Mouse (Mus musculus) thymus, adult 2 months (tissue): ENCODE data around the gene Hes5. TPM values are rescaled to one million over a fixed set of nuclear protein-coding genes. Genes with fewer than 3 reads are reported as not detected.

Experiments
- DNase-seq: peaks from one replicate; pipeline ENCODE4 v3.0.0; 2021
- H3K27ac ChIP-seq: fragments of 200-500 bp; 2 replicates; pipeline ENCODE4 v1.5.1; 2012; ENCODE audit warnings: low read length, control low read depth; ENCODE audit not compliant: control insufficient read depth, insufficient read depth
- H3K27me3 ChIP-seq: fragments of 200-500 bp; 2 replicates; pipeline ENCODE4 v1.6.1; 2012; ENCODE audit warnings: mild to moderate bottlenecking, low read length, moderate library complexity, mixed read lengths; ENCODE audit not compliant: control insufficient read depth, insufficient read depth
- H3K36me3 ChIP-seq: fragments of 200-500 bp; 2 replicates; pipeline ENCODE4 v1.6.1; 2012; ENCODE audit warnings: mild to moderate bottlenecking, low read length, moderate library complexity; ENCODE audit not compliant: control insufficient read depth, insufficient read depth
- H3K4me1 ChIP-seq: fragments of 200-500 bp; replicated peaks from 2 replicates; pipeline ENCODE4 v1.6.1; 2012; ENCODE audit warnings: low read length; ENCODE audit not compliant: control insufficient read depth, insufficient read depth
- H3K4me3 ChIP-seq: fragments of 200-500 bp; 2 replicates; pipeline ENCODE4 v1.5.1; 2012; ENCODE audit warnings: mild to moderate bottlenecking, low read length, control low read depth, moderate library complexity; ENCODE audit not compliant: control insufficient read depth, insufficient read depth
- CTCF ChIP-seq: fragments of 200-500 bp; IDR thresholded peaks from 2 replicates; pipeline ENCODE4 v1.5.1; 2012; ENCODE audit warnings: mild to moderate bottlenecking, control low read depth, low read length, moderate library complexity, borderline replicate concordance; ENCODE audit not compliant: control insufficient read depth, poor library complexity, insufficient read depth; ENCODE audit errors: extremely low read depth
- POLR2A ChIP-seq: fragments of 200-500 bp; IDR thresholded peaks from 2 replicates; pipeline ENCODE4 v1.6.1; 2012; ENCODE audit warnings: mild to moderate bottlenecking, low read length, control low read depth, moderate library complexity; ENCODE audit not compliant: control insufficient read depth, poor library complexity, insufficient read depth; ENCODE audit errors: extremely low read depth
- WGBS: fragments of 180-500 bp; shearing (Covaris S2); methylation state at CpG from one replicate; pipeline ENCODE4 v1.1.7; 2018; 5-methylcytosine and 5-hydroxymethylcytosine counted together
- polyA plus RNA-seq: library from polyadenylated mRNA; depleted of rRNA; stranded (reverse); fragments of >200 nt; gene quantifications from 2 replicates; pipeline ENCODE4 v1.2.3, GENCODE M21; 2012

Hes5 gene
- polyA plus RNA-seq, 1 experiment: 5.6 TPM

DNA sequence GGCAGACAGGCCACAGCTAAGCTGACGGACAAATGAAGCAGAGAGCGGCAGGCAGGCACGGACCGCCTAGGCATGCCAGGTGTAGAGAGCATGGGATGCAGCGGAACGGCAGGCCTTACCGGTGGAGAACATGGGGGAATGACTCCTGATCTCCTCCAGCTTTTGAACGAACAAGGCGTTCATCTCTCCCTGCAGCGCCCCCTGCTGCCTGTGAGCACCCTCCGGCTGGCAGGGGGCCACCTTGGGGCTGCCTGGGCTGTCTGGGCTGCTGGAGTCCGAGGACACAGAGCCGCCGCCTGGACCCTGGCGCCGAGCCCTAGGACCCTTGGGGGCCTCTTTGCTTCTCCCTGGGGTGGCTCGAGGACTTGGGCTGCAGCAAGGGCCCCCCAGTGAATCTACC, 25.4 kb downstream of the Hes5 start:
- no peaks in the 10 kb centered on the region for H3K27me3 ChIP-seq
- H3K36me3 ChIP-seq: peaks cover under 1% of the 10 kb centered on the region; the same call in 1 of the 2 replicates
- TF ChIP-seq POLR2A: no peak
- peak; percentile 83 for TF ChIP-seq CTCF
- WGBS: 33% methylated on average over 17 of the region's 17 CpGs
- no peak overlapping the region for H3K4me3 ChIP-seq
- H3K27ac ChIP-seq: no peak overlapping the region
- H3K4me1 ChIP-seq: no peaks in the 10 kb centered on the region; the same call in 1 of the 2 replicates
- DNase-seq: peak; percentile 75

DNA sequence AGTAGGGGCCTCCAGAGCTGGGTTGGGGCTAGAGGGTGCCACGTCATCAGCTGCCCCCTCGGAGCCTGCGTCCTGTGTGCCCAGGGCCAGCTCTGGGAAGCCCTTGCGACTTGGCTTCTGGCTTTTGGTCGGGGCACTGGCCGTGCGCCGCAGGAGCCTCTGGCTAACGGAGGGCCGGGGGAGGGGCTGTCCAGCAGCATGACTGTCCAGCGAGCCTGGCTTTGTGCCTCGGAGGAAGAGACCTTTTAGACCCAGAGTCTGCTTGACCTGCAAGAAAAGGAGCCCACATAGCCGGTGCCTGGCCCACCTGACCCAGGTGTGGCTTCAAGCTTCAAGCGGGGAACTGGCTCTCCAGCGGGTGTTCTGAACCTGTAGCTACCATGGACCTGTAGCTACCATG, 26.0 kb downstream of the Hes5 start:
- no peak overlapping the region for H3K27ac ChIP-seq
- DNase-seq: no peak
- no peaks in the 10 kb centered on the region; the same call in 1 of the 2 replicates for H3K4me1 ChIP-seq
- no peaks in the 10 kb centered on the region for H3K27me3 ChIP-seq
- WGBS: 93% methylated on average over 15 of the region's 15 CpGs
- TF ChIP-seq POLR2A (no peak), CTCF (no peak)
- no peaks in the 10 kb centered on the region for H3K36me3 ChIP-seq
- H3K4me3 ChIP-seq: no peak overlapping the region

DNA sequence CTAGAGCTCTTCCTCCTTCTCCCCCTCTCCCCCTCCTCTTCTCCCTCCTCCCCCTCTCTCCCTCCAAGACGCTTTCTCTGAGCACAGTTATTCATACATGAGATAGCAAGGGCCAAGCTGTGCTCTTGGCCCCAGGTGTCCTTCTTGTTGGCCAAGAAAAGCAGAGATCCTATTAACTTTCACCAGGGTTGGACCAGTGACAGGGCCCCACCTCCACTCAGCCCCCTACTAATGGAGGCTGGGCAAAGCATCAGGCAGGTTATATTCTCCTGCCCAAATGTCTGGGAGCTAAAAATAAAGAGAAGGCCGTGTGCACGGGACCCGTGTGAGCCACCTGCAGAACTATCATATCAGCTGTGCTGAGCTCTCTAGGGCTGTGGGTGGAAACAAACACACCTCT, 34.2 kb downstream of the Hes5 start:
- WGBS: 75% methylated on average over 4 of the region's 4 CpGs
- no peak for DNase-seq
- TF ChIP-seq POLR2A (no peak), CTCF (no peak)
- H3K27ac ChIP-seq: no peak overlapping the region
- H3K27me3 ChIP-seq: no peaks in the 10 kb centered on the region
- H3K4me3 ChIP-seq: no peak overlapping the region
- 0 out of 2 replicates have a peak, but pooled peaks cover 3% of the 10 kb centered on the region for H3K4me1 ChIP-seq
- no peaks in the 10 kb centered on the region for H3K36me3 ChIP-seq

DNA sequence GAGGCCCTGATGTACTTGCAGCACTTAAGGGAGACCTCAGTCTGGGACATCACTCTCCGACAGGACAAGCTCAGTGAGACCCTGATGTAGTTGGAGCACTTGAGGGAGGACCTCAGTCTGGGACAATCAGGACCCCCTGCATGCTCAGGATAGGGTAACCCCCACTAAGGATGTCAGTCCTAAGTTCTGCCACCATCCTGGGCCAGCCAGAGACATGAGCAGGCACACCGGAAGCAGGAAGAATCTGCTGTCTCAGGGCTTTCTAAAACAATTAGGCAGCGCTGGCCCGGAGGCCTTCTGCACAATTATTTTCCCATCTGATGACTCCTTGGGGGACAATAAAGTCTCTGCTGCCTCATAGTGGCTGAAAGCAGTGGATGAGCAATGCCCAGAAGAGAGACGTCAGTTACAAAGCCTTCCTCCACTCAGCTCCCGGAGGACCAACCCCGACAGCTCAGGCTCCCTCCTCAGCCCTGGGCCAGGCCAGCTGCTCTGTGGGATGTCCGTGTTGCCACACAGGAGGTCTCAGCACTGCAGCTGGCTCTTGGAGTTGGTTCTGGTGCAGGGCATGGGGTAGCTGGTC, 35.9 kb downstream of the Hes5 start:
- no peak for DNase-seq
- H3K36me3 ChIP-seq: no peaks in the 10 kb centered on the region
- H3K27me3 ChIP-seq: no peaks in the 10 kb centered on the region
- H3K27ac ChIP-seq: no peak overlapping the region
- TF ChIP-seq CTCF (no peak), POLR2A (no peak)
- H3K4me1 ChIP-seq: 0 out of 2 replicates have a peak, but pooled peaks cover 3% of the 10 kb centered on the region
- WGBS: 93% methylated on average over 8 of the region's 8 CpGs
- no peak overlapping the region for H3K4me3 ChIP-seq

DNA sequence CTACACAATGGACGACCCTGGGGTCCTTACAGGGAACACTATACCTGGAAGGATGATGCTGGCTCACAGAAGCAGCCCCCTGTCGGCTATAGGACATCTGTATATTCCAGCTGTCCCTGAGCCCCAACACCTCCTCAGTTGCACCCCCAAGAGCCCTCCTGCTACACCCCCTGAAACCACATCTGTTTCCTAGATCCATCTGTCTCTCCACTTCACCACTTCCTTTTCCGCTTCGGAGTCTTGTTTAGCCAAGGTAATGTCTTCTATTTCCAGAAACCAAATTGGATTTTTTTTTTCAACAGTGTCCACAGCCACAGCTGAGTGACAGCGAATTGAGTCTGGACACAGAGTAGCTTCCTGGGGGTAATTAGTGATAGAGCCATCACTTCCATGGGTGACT, 38.7 kb downstream of the Hes5 start:
- 32% methylated on average over 5 of the region's 5 CpGs for WGBS
- DNase-seq: no peak
- Histone ChIP-seq H3K27me3 (no peaks in the 10 kb centered on the region), H3K4me1 (0 out of 2 replicates have a peak, but pooled peaks cover 3% of the 10 kb centered on the region), H3K27ac (no peak overlapping the region), H3K36me3 (no peaks in the 10 kb centered on the region), H3K4me3 (no peak overlapping the region)
- no peak for TF ChIP-seq CTCF
- no peak for TF ChIP-seq POLR2A

DNA sequence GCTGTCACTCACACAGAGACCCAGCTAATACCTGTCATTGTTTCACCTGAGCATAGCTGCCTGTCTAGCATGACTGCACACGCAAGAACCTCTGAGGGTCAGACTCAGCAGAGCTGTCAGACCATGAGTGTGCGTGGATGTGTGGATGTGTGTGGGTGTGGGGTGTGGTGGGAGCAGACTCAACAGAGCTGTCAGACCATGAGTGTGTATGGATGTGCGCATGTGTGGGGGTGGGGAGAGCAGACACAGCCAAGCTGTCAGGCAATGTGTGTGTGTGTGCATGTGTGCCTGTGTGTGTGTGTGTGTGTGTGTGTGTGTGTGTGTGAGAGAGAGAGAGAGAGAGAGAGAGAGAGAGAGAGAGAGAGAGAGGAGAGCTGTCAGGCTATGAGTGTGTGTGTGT, 44.6 kb downstream of the Hes5 start:
- no peak for DNase-seq
- Histone ChIP-seq H3K4me3 (no peak overlapping the region), H3K4me1 (no peaks in the 10 kb centered on the region), H3K27ac (no peak overlapping the region), H3K27me3 (no peaks in the 10 kb centered on the region), H3K36me3 (no peaks in the 10 kb centered on the region)
- 97% methylated on average over 3 of the region's 3 CpGs for WGBS
- TF ChIP-seq POLR2A: no peak
- no peak for TF ChIP-seq CTCF

DNA sequence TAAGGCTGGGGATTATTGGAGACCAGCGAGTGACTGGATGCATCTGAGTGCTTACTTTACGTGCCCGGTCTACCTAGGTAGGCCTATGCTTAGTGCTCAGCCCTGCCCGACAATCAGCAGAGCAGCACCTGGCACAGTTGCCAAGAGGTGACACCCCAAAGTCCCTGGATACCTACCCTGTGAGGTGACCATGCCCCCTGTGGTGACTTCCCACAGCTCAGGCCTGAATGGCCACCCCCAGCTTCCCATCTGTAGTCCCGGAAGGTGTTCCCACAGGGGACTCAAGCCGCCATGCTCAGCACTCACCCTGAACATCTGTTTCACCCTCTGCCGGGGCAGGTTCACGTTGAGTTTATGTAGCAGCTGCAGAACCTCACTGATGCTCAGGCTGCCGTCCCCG, 45.6 kb downstream of the Hes5 start:
- Histone ChIP-seq H3K27me3 (no peaks in the 10 kb centered on the region), H3K36me3 (no peaks in the 10 kb centered on the region), H3K4me3 (no peak overlapping the region), H3K4me1 (no peaks in the 10 kb centered on the region), H3K27ac (no peak overlapping the region)
- 91% methylated on average over 10 of the region's 10 CpGs for WGBS
- TF ChIP-seq POLR2A (no peak), CTCF (no peak)
- no peak for DNase-seq
